Mouse (Mus musculus) testis, postnatal 10 days (tissue): ENCODE data around the gene Olfr605.
"Not testable (repeated sequence)": the region's sequence is repeated elsewhere in the genome, so short reads cannot be mapped to it uniquely, and the experiment has no call there.

ENCODE experiments used
- DNase-seq: peaks from one replicate; pipeline ENCODE4 v3.0.0; 2021; ENCODE audit warnings: low spot score

Olfr605 gene

DNA sequence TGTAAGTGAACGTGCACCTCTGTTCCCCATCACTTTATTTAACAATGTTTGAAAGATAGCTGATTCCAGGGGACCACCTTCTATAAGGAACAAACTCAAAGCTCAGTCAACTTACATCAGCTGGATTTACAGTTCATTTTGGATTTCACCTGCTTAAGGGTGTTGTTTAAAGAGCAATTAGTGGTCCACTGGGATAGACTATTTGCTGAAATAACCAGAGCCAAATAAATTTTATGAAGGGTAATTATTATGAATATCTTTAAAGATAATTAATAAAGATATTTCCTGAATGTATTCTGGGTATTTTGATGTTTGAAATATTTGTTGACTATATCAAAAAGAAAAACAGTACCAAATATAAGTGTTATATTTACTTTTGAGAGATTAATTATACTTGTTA, at the start of gene Olfr605:
Gene Olfr605 (minus strand): TSS at position 101 of the 400 bp plus-strand sequence.
- DNase-seq = no peak

DNA sequence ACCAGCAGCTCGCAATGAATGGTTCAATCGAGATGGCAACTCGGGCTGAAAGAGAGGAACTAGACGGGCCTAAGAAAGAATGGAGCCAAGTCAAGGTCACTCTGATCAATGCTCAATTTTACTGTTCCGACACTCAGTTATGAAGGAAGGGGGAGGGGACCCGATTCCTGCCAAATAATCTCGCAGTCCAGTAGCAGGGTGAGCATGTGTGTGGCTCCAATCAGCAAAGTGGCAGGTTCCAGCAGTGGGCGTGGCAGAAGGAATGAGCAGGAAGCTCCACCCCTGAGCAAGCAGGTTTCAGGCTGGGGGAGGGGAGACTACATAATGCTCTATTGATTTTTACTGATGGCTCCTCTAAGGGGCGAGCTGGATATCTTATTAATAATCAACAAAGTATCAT, 31.9 kb upstream of the Olfr605 start:
- DNase-seq = not testable (repeated sequence)

DNA sequence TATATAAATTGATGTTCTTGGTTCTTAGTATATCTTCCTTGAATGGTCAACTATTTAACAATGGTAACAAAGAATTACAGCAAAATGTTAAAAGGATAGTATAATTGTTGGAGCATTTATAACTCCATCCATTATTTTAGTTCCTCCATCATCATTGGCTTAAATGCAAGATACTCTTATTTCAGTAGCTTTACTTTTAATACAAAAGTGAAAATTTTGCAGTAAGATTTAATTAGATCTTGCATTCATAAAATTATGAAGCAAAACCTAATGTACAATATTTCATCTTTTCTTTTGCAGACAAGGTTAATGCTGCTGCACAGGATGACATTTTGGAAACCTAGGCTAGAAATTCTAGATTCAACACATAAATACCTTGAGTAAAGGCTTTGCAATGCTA, 24.3 kb upstream of the Olfr605 start, which contains the start of gene Olfr608:
Gene Olfr608 (plus strand): TSS at position 301 of the 400 bp plus-strand sequence.
- DNase-seq = no peak

DNA sequence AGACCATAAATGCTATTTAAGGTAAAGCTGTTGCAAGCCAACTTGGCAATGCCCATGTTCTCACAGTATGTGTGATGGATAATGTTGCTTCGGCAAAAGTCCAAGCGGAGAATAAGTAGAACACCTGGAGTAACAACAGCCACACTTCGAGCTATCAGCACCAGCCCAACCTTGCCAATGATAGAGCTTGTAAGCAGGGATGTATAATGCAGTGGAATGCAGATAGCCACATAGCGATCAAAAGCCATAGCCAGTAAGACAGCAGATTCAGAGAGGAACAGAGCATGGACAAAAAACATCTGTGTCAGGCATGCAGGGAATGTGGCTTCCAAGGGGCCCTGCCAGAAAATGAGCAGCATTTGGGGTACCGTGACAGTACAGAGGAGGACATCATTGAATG, 15.4 kb upstream of the Olfr605 start:
- DNase-seq = no peak

DNA sequence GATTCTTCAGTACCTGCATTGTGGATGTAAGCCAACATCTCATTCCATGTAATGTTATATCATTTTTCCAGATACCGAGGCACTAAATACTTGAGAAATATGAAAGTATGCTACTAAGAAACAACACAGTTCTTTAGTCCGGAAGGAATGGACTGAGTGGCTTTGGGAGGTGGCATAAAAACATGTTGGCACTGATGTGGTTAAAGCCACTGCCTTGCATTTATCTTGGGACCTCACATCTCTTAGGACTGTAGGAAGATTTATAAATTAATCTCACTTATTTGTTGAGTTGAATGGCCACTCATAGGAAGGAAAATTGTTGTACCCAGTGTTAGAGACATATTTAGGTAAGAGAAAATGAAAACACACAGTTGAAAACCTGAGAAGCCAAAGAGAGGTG, 3.5 kb upstream of the Olfr605 start, which contains the start of gene Olfr606:
Gene Olfr606 (plus strand): TSS at position 301 of the 400 bp plus-strand sequence.
- no peak for DNase-seq

GRCm38 (mm10) chr7:103414772-103415171, 30.5 kb downstream of the Olfr605 start, which contains the start of gene Usp17lc:
Usp17lc (plus strand) TSS chr7:103415072.
- DNase-seq = not testable (repeated sequence)

DNA sequence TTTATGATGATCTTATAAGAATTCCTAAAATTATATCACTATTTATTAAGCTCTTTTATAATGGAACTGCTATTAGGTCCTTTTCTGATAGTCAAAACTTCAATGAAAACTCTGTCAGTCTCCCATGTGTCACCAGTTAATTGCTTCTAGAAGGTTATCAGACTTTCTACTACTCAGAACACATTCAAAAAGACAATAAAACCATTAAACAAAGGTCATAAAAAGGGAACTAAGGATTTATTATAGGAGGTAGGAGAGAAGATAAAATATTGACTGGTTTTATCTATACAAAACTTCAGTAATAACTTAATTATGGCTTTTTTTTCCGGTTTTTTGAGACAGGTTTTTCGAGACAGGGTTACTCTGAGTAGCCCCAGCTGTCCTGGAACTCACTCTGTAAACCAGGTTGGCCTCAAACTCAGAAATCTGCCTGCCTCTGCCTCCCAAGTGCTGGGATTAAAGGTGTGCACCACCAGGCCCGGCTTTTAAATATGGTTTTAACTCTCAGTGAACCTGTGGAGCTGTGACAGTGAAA, 38.7 kb downstream of the Olfr605 start:
- not testable (repeated sequence) for DNase-seq

DNA sequence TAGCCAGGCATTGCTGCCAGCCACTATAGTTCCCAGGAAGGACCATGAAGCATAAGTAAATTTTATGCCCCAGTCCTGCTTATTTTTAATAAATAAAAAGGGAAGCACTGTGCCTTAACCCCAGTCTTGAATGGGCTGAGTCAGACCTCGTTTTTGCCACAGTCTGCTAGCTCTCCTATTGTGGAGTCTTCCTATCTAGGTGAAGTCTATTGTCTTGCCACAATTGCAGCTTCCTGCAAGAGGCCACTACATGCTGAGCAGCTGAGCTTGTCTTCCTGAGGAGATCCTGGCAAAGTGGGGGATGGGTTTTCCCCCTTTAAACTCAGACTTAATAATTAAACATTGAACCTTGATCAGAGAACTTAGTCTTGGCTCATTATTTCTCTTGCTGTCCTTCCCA, 46.3 kb downstream of the Olfr605 start:
- no peak for DNase-seq

GRCm38 (mm10) chr7:103397758-103398157, 47.5 kb downstream of the Olfr605 start:
- no peak for DNase-seq
